Mouse (Mus musculus): ENCODE results near the gene Gm13289.
"Not testable (repeated sequence)": the region's sequence is repeated elsewhere in the genome, so short reads cannot be mapped to it uniquely, and the experiment has no call there.

Gene Gm13289

DNA sequence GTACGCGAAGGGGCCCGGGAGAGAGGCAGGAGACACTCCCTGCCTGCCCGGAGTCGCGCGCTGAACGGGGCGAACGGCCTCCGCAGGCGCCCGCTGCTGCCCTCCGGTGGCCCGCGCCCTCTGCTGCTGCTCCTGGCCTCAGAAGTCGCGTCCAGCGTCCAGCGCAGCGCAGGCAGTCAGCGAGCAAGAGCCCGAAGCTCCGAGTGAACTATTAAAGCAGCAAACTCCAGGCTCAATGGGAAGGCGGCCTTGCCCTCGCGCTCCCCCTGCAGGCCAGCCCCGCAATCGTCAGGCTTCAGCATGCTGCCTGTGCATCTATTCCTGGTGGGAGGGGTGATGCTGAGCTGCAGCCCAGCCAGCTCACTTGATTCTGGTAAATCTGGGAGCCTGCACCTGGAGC is at the start of gene Gm13289:
Gene Gm13289 (plus strand): TSS at position 301 of the 400 bp plus-strand sequence.
- DNase-seq (ENCODE audit: low read depth): not testable (repeated sequence)

GRCm38 (mm10) chr4:88727324-88727723 is 49.4 kb upstream of the Gm13289 start:
- peak; percentile 68 for DNase-seq (ENCODE audit: low read depth)

DNA sequence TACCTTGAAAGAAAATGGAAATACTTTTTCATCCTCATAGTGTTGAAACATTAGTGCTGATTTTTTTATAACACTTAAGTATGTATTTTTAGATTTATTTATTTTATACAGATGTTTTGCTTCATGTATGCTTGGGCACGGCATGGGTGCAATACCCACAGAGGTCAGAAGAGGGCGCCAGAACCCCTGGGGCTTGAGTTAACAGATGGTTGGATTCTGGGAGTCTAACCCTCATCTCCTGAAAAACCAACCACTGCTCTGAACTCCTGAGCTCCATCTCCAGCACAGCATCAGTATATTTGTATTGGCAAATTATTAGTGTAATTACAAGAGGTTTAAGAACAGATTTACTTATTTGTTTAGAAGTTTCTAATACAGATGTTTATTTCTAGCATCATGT is 38.2 kb upstream of the Gm13289 start:
- peak; percentile 94 for DNase-seq (ENCODE audit: low read depth)

DNA sequence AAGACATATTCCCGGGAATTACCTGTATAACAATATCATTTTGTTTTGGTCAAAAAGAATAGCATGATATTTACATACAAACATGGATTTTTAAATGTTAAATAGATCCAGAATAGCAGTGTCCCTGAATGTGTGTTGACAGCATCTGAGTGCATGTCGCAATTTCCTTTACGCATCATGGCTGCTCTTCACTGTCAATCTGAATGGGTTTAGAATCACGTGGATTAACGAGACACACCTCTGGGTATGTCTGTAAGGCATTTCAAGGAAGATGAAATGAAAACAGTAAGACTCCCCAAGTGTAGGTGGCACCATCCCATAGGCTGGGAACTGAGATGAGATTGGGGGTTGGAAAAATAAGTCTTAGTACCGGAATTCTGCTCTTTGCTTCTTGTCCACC is 37.7 kb upstream of the Gm13289 start:
- DNase-seq (ENCODE audit: low read depth): no peak

GRCm38 (mm10) chr4:88741426-88741825 is 35.3 kb upstream of the Gm13289 start:
- DNase-seq (ENCODE audit: low read depth): no peak

DNA sequence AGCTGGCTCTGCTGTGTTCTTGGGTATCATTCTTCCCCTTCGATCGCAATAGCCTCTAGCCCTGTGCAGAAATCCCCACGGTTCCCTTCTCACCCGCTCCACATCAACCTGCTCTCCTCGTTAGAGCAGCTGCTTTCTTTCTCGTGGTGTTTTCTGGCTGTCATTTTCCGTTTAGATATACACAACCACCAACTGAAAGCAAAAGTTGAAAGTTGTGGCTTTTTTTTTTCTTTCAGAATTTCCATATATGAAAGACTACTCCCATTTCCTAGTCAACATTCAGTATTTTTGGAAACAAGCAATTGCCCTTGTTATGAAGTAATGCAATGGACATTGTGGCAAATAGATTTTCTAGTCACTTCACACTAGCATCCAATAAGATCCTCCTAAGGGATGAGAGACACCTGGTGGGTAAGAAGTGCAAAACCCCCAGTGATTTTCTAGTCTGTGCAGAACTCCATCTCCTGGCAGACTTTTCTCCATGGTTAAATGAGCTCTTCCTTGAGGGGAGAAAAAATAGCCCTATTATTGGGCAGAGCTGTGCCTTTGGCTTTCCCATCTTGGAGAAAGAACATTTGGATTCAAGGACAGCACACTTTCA is 33.9 kb upstream of the Gm13289 start:
- peak; percentile 41 for DNase-seq (ENCODE audit: low read depth)

DNA sequence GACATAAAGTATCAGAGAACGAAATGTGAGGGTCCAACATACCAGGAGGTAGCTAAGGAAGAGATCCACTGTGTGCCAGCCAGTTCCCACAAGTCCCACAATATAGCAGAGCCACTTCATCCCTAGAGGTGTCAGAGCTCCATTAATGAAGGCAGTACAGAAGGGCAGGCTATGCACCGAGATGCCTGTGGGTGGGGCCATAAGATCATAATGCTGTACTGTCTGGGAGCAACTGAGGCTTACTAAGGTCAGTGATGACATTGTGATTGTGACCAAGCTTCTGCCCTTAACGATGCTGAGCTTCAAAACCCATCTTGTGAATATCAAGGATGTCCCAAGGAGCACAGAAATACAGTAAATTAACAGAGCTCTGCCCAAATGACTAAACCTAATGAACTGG is 32.5 kb upstream of the Gm13289 start:
- no peak for DNase-seq (ENCODE audit: low read depth)

DNA sequence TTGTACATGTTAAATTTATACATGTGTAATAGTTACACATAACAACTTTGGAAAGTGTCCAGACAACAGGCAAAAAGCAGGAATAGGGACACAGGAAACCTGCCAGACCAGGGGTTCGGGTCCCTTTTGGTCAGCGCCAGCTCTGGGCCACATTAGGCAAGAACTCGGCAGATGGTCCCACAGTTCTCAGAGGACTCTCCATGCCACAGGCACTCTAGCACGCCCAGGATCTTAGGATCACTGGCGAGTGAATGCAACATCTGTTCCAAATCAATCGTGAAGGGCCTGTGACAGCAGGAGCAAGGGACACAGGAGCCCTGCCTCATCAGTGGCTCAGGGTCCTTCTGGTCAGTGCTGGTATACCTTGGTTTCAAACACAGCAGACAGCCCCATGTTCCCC is 26.8 kb upstream of the Gm13289 start:
- no peak for DNase-seq (ENCODE audit: low read depth)

- not testable (repeated sequence) for DNase-seq (ENCODE audit: low read depth)
These were observed 21.8 kb upstream of the Gm13289 start, which contains the start of gene Gm13271 for GRCm38 (mm10) chr4:88754818-88755340. Gm13271 (plus strand) TSS chr4:88754868.

DNA sequence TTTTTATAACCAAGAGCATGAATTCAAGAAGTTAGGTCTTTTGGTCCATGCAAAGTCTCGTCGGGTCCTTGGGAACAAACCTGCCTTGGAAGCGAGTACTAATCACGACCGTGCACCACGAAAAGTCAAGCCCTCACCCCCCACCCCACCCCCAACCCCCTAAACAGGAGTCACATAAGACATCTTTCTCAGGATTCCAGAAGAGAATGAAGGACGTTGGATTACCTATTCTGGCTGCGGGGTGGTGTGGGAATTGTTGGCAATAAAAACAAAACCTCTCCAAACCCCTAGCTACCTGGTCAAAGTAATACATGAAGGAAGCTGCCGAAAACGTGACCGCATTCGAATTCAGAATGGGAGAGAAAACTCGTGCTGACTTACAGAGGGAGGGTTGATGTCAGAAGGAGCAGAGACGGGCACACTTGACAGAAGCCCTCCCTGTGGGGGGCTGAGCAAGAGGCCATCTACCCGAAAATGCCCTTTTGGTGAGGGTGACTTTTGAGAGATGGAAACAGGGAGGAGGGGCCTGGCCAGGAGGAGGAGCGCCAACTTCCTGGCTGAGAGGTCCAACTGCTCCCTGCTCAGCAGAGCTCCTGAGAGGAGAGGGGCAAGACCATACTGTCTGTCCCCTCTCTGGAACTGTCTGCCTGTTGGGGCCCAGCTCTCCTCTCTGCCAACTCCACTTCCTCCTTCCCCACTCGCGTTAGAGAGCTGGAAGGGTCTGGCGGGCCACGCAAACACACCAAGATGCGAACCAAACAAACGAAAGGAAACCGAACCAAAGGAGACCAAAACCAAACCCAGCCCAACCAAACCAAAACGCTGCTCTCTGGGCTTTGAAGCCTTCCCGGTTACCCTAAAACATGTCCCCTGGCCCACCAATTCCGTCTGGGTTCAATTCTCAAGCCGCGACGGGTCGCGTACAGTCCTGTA is 19.9 kb upstream of the Gm13289 start:
- peak; percentile 52 for DNase-seq (ENCODE audit: low read depth)

GRCm38 (mm10) chr4:88757628-88758031 is 19.1 kb upstream of the Gm13289 start:
- DNase-seq (ENCODE audit: low read depth): peak; percentile 94

- not testable (repeated sequence) for DNase-seq (ENCODE audit: low read depth)
These were observed 18.0 kb upstream of the Gm13289 start for GRCm38 (mm10) chr4:88758751-88759150.

DNA sequence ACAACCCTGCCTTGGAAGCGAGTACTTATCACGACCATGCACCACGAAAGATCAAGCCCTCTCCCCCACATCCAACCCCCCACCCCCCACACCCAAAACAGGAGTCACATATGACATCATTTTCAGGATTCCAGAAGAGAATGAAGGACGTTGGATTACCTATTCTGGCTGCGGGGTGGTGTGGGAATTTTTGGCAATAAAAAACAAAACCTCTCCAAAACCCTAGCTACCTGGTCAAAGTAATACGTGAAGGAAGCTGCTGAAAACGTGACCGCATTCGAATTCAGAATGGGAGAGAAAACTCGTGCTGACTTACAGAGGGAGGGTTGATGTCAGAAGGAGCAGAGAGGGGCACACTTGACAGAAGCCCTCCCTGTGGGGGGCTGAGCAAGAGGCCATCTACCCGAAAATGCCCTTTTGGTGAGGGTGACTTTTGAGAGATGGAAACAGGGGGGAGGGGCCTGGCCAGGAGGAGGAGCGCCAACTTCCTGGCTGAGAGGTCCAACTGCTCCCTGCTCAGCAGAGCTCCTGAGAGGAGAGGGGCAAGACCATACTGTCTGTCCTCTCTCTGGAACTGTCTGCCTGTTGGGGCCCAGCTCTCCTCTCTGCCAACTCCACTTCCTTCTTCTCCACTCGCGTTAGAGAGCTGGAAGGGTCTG is 17.0 kb upstream of the Gm13289 start, which contains the start of gene Gm13283:
Gene Gm13283 (plus strand): TSS at position 510 of the 659 bp plus-strand sequence.
- DNase-seq (ENCODE audit: low read depth): not testable (repeated sequence)

DNA sequence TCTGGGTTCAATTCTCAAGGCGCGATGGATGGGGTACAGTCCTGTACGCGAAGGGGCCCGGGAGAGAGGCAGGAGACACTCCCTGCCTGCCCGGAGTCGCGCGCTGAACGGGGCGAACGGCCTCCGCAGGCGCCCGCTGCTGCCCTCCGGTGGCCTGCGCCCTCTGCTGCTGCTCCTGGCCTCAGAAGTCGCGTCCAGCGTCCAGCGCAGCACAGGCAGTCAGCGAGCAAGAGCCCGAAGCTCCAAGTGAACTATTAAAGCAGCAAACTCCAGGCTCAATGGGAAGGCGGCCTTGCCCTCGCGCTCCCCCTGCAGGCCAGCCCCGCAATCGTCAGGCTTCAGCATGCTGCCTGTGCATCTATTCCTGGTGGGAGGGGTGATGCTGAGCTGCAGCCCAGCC is 16.3 kb upstream of the Gm13289 start:
- DNase-seq (ENCODE audit: low read depth): peak; percentile 91

GRCm38 (mm10) chr4:88761776-88762175 is 14.9 kb upstream of the Gm13289 start:
- not testable (repeated sequence) for DNase-seq (ENCODE audit: low read depth)

DNA sequence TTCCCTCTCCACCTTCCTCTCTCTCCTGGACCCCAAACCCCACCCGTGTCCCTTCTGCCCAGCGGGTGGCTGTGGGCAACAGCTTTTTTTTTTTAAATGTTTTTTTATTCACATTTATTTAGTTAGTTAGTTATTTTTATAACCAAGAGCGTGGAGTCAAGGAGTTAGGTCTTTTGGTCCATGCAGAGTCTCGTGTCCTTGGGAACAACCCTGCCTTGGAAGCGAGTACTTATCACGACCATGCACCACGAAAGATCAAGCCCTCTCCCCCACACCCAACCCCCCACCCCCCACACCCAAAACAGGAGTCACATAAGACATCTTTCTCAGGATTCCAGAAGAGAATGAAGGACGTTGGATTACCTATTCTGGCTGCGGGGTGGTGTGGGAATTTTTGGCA is 14.4 kb upstream of the Gm13289 start:
- DNase-seq (ENCODE audit: low read depth): not testable (repeated sequence)

DNA sequence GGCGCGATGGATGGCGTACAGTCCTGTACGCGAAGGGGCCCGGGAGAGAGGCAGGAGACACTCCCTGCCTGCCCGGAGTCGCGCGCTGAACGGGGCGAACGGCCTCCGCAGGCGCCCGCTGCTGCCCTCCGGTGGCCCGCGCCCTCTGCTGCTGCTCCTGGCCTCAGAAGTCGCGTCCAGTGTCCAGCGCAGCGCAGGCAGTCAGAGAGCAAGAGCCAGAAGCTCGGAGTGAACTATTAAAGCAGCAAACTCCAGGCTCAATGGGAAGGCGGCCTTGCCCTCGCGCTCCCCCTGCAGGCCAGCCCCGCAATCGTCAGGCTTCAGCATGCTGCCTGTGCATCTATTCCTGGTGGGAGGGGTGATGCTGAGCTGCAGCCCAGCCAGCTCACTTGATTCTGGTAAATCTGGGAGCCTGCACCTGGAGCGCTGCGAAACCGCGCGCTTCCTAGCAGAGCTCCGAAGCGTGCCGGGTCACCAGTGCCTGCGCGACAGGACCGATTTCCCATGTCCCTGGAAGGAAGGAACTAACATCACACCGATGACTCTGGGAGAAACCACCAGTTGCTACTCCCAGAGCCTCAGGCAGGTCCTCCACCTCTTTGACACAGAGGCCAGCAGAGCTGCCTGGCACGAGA is 13.2 kb upstream of the Gm13289 start:
- DNase-seq (ENCODE audit: low read depth): peak; percentile 89

- DNase-seq (ENCODE audit: low read depth): not testable (repeated sequence)
These were observed 3.2 kb upstream of the Gm13289 start, which contains the start of gene Gm13290 for GRCm38 (mm10) chr4:88773534-88773933. Gm13290 (plus strand) TSS chr4:88773834.

GRCm38 (mm10) chr4:88779550-88779949 is 2.8 kb downstream of the Gm13289 start, which contains the start of gene Gm13272:
Gm13272 (plus strand) TSS chr4:88779850.
- not testable (repeated sequence) for DNase-seq (ENCODE audit: low read depth)

- DNase-seq (ENCODE audit: low read depth): not testable (repeated sequence)
These were observed 3.6 kb downstream of the Gm13289 start for GRCm38 (mm10) chr4:88780320-88780719.

DNA sequence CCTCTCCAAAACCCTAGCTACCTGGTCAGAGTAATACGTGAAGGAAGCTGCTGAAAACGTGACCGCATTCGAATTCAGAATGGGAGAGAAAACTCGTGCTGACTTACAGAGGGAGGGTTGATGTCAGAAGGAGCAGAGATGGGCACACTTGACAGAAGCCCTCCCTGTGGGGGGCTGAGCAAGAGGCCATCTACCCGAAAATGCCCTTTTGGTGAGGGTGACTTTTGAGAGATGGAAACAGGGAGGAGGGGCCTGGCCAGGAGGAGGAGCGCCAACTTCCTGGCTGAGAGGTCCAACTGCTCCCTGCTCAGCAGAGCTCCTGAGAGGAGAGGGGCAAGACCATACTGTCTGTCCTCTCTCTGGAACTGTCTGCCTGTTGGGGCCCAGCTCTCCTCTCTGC is 5.1 kb downstream of the Gm13289 start, which contains the start of gene Ifnz:
Gene Ifnz (plus strand): TSS at position 301 of the 400 bp plus-strand sequence.
- DNase-seq (ENCODE audit: low read depth): not testable (repeated sequence)

Measured in NIH3T3 (cell line).